Mouse (Mus musculus) thymus, postnatal 36 days (tissue): ENCODE measurements around the gene Akt2.

Source experiments
- DNase-seq, 2 experiments: peaks; one replicate each; pipeline ENCODE4 v3.0.0; 2022; ENCODE audit warnings: mixed read lengths in 2 of 2

Akt2 gene

DNA sequence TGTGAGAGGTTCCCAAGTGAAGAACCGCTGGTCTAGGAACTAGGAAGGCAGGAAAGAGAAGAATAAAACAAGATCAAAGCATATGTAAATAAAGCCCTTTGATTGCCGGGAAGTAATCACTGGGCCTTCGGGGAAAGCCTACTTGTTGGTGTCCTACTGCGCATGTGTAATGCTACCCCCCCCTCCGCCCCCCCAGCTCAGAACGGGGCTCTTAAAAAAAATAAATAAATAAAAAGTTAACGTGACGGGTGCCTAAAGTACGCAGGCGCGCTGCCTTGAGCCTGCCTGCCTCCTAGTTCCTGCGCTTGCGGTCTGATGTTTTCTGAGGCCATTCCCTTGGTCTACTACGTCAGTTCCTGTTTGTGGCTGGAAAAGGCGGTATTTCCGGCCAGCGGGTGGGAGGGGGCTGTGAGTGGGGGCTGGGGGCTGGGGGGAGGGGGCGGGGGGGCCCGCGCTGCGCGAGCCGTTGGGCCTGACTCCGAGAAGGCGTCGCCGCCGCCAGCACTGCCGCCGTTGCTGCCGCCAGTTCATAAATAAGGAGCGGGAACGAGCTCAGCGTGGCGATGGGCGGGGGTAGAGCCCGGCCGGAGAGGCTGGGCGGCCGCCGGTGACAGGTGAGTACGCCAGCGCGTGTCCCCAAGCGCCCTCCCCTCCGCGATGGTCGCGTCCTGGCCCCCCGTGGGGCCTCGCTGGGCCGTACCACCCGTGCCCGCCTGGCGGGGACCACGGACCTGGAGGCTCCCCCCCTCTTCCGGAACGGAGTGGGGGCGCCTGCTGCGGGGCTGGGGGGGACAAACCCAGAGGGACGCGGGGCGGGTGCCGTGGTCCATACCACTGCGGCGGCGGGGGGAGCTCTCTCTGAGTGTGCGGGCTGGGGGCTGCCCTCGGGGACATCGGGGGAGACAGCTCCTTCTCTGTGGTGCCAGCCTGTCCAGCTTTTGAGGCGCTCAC lies at the start of gene Akt2:
Gene Akt2 (plus strand): TSS at position 287 of the 951 bp plus-strand sequence.
- peak; percentile 94 to 96 for DNase-seq

DNA sequence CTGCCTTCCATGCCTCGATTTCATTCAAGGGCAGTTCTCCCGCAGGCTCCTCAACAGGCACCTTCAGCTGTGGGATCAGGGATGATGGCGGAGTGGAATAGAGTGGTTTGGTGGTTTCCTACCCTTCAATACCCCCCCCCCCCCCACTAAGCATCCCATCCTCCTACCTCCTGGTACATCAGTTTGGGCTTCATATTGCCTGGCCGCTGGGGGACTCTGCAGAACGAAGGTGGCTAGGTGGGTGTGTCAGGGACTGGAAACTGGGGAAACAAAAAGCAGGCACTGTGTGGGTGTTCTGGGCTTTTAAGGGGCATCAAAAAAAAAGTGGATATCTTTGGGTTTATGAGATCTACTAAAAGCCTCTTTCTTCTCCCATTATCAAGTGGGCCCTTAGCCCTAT lies 49.4 kb upstream of the Akt2 start:
- no peak for DNase-seq

DNA sequence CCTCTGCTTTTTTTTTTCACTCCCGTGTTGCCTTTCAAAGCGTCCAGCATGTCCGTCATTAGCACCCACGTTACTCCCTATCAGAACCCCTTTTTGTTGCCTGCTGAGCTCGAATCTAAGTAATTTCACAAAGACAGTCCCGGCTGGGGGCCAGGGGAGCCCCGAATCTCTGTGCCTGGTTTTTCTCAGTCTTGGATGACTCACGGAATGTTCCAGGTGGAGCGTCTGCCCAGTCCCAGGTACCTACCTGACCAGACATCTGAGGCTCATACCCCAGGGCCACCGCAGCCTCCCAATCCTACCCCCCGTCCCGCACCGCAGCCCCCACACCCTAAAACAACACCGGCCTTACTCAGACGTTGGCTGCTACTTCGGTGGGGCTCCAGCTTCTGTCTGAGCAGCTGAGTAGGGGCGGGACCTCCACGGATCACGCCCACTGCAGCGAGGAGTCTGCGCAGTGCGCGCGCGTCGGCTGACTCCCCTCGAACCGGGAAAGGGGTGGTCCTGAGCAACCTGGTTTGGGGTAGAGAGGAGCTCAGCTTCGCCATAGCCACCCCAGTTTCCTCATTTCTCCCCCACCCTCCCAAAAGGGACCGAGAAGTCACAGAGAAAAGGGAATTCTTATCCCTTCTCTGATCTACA lies 48.8 kb upstream of the Akt2 start:
- DNase-seq, result peak; percentile 94 to 96

DNA sequence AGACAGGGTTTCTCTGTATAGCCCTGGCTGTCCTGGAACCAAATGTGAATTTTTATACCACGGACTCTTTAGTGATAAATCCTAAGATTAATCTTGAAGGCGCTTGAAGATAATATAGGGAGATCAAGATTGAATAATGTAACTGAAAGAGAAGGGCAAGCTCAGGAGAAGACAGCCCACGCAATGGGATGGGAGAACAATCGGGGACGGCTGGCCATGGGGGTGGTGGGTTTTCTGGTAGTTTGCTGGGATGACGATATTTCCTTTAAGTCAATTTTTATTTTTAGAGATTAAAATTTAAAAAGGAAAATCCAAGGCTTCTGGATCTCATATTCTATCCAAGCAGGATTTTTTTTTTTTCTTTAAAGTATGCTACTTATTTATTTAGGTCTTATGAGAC lies 48.3 kb upstream of the Akt2 start:
- DNase-seq, result no peak

DNA sequence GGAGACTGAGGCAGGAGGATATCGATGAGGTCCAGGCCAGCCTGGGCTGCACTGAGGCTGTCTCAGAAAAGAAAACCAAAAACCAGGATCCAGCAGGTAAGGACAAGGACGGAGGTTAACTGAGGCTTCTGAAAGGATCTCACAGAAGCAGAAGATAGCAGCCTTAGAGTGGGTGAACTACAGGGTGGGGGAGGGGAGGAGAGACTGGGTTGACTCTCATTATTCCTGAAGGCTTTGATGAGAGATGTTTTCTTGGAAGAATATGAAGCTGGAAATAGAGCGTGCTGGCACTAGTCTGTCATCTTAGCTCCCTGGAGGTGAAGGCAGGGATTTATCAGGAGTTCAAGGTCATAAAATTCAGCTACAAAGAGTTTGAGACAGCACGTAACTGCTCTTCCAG lies 47.5 kb upstream of the Akt2 start:
- DNase-seq, result no peak

DNA sequence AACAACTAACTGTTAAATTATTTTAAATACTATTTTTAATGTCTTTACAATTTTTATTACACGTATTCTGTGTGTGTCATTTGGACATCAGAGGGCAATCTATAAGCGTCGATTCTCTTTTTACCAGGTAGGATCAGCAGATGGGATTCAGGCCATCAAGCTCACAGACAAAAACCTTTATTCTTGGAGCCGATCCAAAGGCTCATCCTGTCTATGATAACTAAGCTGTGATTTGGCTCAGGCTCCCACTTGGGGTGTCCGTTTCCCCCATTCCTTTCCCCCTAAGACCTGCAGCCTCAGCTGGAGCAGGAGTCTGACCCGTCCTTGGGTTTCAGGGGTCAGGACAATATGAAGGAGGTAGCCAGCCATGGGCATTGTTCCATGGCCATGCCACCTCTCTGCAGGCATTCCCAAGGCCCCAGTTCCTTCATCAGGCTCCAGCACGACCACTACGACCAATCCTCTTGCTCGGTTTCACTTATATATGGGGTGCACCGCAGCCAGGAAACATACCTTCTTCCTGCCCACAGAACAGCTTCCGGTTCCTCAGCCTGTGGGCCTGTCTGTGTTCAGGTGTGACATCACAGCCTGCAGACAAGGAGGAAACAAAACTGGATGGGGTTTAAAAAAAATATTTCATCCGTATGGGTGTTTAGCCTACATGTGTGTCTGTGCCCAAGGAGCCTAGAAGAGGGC lies 46.5 kb upstream of the Akt2 start:
- peak; percentile 72 to 84 for DNase-seq

DNA sequence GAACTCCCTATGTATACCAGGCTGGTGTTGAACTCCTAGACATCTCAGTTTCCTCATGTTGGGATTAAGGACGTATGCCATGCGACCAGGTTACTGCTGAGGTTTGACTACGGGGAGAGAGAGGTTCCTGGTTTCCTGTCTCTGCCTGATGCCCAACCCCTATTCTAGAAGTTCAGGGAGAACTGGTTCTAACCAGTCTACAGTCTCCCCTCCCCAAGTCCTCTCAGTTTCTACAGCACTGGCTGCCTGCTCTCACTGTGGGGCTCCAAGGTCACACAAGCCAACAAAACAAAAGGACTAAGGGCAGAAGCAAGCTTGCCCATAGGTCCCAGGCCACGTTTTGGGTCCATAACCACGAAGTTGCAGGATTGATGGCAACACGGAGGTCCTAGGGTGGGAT lies 41.8 kb upstream of the Akt2 start:
- no peak for DNase-seq

DNA sequence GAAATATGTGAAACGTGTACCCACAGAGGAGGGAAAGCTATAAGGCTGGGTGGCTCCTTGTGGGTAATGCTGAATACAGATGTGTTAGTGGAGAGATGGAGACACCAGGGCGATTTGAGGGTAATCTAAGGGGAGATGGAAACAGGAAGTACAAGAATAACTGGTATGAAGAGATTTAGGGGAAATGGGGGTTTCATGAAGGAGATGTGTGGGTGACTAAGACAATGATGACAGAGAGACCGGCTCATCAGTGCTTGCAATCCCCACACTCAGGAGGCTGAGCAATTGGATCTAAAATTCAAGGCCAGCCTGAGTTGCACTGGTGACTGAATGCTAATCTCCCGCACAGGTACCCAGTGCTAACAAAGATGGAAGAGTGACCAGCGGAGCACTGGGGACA lies 39.3 kb upstream of the Akt2 start:
- no peak for DNase-seq

DNA sequence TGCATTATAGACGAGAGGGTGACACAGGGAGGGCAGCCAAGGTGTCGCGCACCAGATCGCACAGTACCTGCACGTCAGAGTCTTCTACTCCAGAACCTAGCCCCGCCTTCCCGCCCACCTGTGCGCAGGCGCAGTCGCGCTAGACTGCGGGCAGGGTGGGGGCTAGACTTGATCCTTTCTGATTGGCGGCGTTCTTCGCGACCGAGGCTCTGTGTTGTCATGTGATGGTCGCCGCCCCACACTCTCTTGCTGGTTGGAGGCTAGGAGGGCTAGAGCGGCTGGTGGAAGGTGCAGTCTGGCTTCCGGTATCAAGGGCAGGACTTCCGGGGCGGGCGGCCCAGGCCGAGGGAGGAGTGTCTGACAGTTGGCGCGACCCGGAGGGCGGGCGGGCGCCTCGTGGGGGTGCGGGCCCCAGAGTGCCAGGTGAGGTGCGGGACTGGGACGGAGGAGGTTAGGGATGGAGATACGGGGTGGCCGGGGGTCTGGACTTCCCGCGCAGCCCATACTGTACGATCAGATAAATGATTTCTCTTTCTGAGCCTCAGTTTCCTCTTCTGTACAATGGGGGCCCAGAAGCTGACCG lies 38.3 kb upstream of the Akt2 start, which contains the start of the genes Pld3 and 2310022A10Rik:
Gene Pld3 (minus strand): TSS at position 288 of the 583 bp plus-strand sequence.
Gene 2310022A10Rik (plus strand): TSS at position 303 of the 583 bp plus-strand sequence.
- DNase-seq, result peak; percentile 94 to 97

DNA sequence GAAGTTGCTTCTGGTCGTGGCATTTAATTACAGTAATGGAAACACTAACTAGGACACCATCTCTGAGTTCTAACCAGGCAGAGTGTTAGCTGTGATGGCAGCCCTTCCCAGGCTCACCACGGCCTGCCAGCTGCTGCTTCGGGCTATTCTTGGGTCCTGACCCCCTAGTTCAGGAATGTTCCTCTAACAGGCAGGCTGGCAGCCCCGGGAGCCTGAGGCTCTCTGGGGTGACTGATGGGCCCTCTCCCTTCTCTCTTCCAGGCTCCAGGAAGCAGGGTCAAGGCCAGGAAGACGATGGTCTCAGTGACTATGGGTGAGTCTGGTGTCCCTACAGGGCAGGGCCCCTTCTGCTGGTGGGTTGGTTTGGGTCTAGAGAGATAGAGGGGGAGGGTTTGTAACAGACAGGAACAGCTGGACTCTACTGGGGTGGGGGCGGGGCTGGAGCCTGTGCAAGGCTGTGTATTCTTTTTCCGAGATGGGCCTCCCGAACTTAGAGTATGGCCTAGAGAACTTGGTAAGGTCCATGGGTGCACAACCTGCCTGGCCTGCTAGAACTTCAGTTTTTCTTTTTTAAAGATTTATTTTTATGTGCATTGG lies 31.0 kb upstream of the Akt2 start:
- no peak for DNase-seq

DNA sequence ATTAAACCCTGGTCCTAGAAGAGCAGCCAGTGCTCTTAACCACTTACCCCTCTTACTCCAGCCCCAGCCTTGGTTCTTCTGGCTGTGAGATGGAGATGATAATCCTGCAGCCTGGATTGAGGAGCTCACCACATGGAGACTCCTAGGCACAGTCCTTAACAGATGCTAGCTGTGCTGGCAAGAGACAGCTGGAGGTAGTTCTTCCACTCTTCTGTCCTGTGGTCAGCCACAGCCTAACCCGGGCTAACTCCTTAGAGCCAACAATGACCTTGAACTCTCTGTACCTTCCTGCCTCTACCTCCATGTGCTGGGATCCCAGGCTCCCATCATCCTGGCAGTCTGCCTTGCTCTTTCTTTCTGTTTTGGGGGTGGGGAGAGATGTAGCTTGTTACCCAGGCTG lies 30.4 kb upstream of the Akt2 start:
- DNase-seq, result no peak

DNA sequence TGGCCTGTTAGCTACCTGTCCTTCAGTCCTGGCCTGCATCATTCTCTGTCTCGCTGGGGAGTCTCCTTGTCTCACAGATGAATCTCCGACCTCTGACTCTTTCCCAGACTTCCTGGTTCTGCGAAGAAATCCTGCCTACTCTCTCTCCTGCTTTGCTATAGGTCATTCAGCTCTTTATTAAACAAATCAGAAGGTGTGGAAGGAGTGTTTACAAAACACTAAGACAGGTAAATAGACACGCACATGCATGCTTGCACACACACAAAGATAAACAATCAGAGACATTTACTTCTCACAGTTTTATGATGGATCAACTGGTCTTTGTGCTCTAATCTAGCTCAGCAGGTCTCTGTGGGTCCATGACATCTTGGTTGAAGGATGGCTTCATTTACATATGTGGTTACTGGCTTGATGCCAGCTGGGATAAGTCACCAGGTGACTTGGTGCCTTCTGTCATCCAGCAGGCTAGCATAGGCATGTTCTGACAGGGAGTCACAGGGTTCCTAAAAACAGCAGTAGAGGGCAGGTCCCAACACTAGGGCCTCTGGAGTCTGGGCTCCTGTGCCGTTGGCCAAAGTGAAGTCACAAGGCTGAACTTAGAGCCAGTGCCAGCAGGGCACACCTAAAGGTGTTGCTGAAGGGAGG lies 21.6 kb upstream of the Akt2 start:
- DNase-seq, result no peak

DNA sequence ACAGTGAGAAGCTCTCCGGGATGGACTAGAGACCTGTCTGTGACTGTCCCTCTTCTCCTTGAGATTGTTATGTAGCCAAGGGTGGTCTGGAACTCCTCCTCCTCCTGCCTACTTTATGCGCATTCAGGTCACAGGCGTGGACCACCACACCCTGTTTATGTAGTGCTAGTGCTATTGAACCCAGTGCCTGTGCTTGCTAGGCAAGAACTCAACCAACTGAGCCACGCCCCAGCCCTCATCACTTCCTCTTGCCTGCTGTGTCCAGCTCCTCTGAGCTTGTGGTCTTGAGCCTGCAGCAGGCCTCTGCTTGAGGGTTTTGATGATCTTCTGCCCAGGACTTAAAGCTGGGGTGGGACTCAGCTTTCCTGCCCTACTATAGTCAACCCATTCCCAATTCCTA lies 19.2 kb upstream of the Akt2 start:
- DNase-seq, result no peak

DNA sequence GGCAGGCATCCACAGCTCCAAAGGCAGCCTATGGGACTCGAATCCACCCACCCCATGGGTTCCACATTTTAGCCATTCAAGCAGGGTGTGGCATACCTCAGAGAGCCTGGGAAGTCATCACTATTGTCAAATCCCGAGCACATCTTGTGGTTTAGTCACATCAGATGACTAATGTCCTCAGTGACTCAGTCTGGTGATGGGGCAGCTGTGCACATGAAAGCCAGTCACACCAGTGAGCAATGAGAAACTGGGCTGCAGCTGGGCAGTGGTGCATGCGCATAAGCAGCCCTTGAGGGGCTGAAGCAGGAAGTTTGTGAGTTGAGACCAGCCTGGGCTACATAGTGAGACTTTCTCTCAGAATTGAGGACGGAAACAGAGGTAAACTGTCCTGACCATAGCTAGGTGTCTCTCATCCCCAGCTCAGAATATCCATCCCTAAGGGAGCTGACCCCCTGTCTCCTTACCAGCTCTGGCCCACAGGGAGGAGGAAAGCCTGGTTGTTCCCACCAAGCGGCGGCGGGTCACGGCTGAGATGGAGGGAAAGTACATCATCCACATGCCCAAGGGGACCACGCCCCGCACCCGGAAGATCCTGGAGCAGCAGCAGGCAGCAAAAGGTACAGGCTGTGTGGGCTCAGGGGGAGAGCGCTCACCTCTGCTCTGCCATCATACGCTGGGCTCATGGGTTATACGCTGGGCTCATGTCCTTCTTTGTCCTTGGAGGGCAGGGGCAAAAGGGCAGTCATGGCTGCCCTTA lies 17.1 kb upstream of the Akt2 start:
- no peak for DNase-seq

DNA sequence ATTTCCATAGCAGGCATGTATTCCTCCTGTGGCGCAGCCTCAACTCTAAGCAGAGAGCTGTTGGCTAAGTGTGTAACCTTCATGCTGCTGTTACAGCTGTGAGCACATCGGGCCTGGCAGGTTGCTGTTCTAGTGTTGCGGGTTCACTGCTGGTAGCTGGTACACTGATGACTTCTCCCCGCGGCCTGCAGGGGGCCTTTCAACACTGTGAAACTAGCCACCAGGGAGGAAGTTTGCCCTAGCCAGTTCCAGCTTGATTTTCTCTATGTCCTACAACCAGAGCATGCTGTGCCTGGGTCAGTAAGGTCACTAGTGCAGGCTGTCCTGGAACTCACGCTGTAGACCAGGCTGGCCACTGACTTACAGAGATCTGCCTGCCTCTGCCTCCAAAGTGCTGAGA lies 14.4 kb upstream of the Akt2 start:
- peak; percentile 56 to 59 for DNase-seq

DNA sequence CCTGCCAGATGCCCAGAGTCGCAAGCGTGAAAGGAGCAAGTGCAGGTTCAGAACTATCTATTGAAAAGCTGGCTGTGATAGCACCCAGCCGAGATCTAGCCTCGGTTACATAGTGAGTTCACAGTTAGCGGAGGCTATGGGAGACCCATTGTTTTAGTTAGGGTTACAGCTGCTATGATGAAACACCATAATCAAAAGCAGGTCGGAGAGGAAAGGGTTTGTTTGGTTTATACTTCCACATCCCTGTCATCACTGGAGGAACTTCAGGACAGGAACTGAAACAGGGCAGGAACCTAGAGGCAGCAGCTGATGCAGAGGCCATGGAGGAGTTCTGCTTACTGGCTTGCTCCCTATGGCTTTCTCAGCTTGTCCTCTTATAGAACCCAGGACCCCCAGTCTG lies 13.8 kb upstream of the Akt2 start:
- DNase-seq, result no peak

DNA sequence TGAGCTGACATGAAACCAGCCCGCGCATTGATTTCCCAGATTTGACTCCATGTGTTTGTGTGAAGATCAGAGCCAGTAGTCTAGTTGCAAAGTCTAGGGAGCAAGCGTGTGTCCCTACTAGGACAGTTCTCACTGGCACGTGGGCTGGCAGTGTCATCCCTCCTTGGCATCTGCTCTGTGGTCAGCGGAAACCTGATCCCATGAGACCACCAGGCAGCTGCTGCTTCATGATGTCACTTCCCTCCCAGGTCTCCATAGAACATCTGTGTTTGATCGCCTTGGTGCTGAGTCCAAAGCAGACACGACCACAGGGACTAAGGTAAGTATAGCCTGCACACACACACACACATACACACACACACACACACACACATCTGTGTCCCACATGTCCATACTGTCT lies 12.9 kb upstream of the Akt2 start:
- no peak for DNase-seq

DNA sequence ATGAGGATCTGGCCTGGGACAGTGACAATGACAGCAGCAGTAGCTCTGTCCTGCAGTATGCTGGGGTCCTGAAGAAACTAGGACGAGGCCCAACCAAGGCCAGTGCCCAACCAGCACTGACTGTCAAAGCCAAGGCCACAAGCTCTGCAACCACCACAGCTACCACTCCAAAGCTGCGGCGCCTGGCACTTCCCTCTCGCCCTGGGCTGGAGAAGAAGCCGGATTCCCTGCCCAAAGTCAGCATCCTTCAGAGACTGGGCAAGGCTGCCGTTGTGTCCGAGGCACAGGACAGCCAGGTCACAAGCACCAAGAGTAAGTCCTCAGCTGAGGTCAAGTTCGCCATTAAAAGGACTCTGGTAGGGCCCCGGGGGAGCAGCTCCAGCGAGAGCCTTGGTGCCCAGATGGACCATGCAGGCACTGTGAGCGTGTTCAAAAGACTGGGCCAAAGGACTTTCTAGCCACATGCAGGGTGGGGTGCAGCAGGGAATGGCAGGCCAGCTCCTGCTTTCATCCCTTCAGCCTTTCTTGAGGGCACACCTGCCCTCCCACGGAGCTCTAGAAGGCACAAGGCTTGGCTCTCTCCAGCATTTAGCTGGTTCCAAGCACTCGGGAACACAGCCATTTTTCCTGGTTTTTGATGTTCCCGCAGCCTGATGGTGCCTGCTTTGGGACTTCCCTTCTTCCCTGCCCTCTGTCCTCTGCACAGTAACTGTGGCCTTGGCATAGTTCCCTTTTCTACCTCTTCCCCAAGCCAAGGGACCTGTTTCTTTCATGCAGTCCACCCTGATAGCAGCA lies 10.8 kb upstream of the Akt2 start:
- DNase-seq, result no peak

DNA sequence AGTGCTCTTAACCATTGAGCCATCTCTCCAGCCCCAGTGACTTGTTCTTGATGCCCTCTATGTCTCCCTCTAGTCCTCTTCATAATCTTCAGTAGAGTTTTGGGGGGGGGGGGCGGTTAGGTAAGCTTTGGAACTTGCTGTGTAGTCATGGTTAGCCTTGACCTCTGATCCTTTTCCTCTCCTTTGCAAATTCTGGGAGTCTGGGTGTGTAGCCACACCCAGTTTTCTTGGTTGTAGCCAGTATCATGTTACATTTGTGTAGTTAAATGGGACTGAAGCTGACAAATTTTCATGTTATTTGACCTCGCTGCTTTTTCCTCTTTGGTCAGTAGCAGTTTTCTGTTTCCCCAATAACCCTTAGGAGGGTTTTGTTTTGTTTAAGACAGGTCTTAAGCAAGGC lies 4.5 kb upstream of the Akt2 start:
- no peak for DNase-seq

DNA sequence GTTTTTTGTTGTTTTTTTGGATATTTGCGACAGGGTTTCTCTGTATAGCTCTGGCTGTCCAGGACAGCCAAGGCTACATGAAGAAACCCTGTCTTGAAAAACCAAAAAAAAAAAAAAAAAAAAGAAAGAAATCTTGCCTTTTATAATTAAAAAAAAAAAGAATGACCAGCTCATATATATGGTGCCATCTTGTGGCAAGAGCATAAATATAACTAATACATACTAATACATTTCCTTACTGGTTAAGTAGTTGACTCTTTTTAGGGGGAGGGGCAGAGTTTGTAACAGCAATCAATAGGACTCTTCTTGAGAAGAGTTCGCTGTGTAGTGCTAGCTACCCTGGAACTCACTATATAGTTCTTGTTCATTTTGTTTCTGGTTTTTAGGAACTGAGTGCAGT lies 3.6 kb upstream of the Akt2 start:
- no peak for DNase-seq

DNA sequence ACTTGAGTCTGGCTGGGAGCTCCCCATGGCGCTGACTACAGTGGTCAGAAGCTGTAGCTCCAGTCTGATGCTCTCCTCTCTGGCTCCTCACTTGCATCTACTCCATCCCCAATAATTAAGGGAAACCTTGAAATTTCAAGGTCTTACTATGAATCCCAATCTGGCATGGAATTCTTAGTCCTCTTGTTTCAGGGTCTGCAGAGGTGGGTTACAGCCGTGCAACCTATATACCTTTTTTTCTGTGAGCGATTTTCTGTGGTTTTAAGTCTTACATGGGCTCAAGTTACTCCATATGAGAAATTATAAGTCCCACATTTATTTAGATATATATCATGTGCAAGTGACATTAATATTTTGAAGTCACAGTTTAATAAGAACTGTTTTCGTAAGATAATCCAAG lies 1.3 kb upstream of the Akt2 start:
- no peak for DNase-seq
